Mouse (Mus musculus) liver, embryonic 13.5 days (tissue): ENCODE results near the gene Fgd3. TPM values are rescaled to one million over a fixed set of nuclear protein-coding genes. Genes with fewer than 3 reads are reported as not detected.

ENCODE experiments used
- ATAC-seq: fragments of 200-750 bp; cut with Nextera tagmentation; 2 replicates; pipeline ENCODE4 v1.8.0; 2017; ENCODE audit warnings: low read depth, mild to moderate bottlenecking, moderate number of reproducible peaks, moderate library complexity
- DNase-seq: peaks from one replicate; pipeline ENCODE4 v3.0.0; 2022
- H3K27ac ChIP-seq: fragments of 300-500 bp; sonication (generic); 2 replicates; pipeline ENCODE4 v1.5.1; 2015; ENCODE audit warnings: moderate library complexity, mild to moderate bottlenecking, inconsistent platforms
- H3K27me3 ChIP-seq: fragments of 300-500 bp; sonication (generic); 2 replicates; pipeline ENCODE4 v1.6.1; 2015; ENCODE audit warnings: mild to moderate bottlenecking, inconsistent platforms
- H3K36me3 ChIP-seq: fragments of 300-500 bp; sonication (generic); 2 replicates; pipeline ENCODE4 v1.6.1; 2015; ENCODE audit warnings: mild to moderate bottlenecking, inconsistent platforms
- H3K4me1 ChIP-seq: fragments of 300-500 bp; sonication (generic); replicated peaks from 2 replicates; pipeline ENCODE4 v1.6.1; 2015; ENCODE audit warnings: inconsistent platforms
- H3K4me2 ChIP-seq: fragments of 300-500 bp; sonication (generic); 2 replicates; pipeline ENCODE4 v1.6.1; 2015; ENCODE audit warnings: inconsistent platforms, mild to moderate bottlenecking, moderate library complexity
- H3K4me3 ChIP-seq: fragments of 300-500 bp; sonication (generic); replicated peaks from 2 replicates; pipeline ENCODE4 v1.5.1; 2015; ENCODE audit warnings: mild to moderate bottlenecking, inconsistent platforms
- H3K9ac ChIP-seq: fragments of 300-500 bp; sonication (generic); 2 replicates; pipeline ENCODE4 v1.6.1; 2015; ENCODE audit warnings: mild to moderate bottlenecking, inconsistent platforms
- H3K9me3 ChIP-seq: fragments of 300-500 bp; sonication (generic); replicated peaks from 2 replicates; pipeline ENCODE4 v1.6.1; 2016; ENCODE audit warnings: inconsistent platforms
- WGBS: fragments of 180-500 bp; shearing (Covaris S2); methylation state at CpG from one replicate; pipeline ENCODE4 v1.1.7; 2015; ENCODE audit not compliant: insufficient replicate concordance; 5-methylcytosine and 5-hydroxymethylcytosine counted together
- polyA plus RNA-seq: library from polyadenylated mRNA; unstranded; fragments of >200 nt; fragmentation: Nextera tagmentation; extraction: Ambion mirVana; gene quantifications from 2 replicates; pipeline ENCODE4 v1.2.1, GENCODE M21; 2015

The Fgd3 gene
- polyA plus RNA-seq, 1 experiment from 2014 or later = 0.37 TPM

DNA sequence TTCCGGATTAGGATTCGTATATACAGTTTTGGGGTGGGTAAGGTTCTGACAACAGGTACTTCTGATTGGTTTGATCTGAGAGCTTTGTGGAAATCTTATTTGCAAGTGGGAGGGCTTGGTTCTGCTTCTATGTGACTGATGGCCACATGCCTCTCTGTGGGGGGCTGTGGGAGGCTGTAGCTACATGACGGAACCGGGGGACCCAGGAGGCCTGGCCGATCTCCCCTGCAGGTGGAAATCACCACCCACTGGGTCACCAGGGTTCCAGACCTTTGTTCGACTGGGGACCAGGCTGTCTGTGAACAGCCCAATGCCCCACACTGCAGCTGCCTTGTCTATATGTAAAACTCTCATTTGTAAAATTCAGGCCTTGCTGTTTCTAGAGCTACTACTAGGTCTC lies 95.4 kb downstream of the Fgd3 start:
- Histone ChIP-seq H3K9me3 (no peaks in the 10 kb centered on the region), H3K27ac (no peak overlapping the region), H3K4me3 (no peak overlapping the region), H3K27me3 (peaks cover 10% of the 10 kb centered on the region; the same call in 1 of the 2 replicates), H3K9ac (no peak overlapping the region), H3K4me1 (0 out of 2 replicates have a peak, but pooled peaks cover 5% of the 10 kb centered on the region), H3K4me2 (no peak overlapping the region), H3K36me3 (no peaks in the 10 kb centered on the region)
- WGBS = 44% methylated on average over 6 of the region's 6 CpGs
- DNase-seq (no peak), ATAC-seq (no peak)

GRCm38 (mm10) chr13:49224314-49224713 lies 95.8 kb downstream of the Fgd3 start:
- WGBS = 31% methylated on average over 10 of the region's 10 CpGs
- H3K4me2 ChIP-seq = no peak overlapping the region
- no peak overlapping the region for H3K4me3 ChIP-seq
- H3K27me3 ChIP-seq = peaks cover 10% of the 10 kb centered on the region; the same call in 1 of the 2 replicates
- H3K36me3 ChIP-seq = no peaks in the 10 kb centered on the region
- ATAC-seq (no peak), DNase-seq (no peak)
- H3K4me1 ChIP-seq = 0 out of 2 replicates have a peak, but pooled peaks cover 5% of the 10 kb centered on the region
- H3K27ac ChIP-seq = no peak overlapping the region
- no peaks in the 10 kb centered on the region for H3K9me3 ChIP-seq
- H3K9ac ChIP-seq = no peak overlapping the region

DNA sequence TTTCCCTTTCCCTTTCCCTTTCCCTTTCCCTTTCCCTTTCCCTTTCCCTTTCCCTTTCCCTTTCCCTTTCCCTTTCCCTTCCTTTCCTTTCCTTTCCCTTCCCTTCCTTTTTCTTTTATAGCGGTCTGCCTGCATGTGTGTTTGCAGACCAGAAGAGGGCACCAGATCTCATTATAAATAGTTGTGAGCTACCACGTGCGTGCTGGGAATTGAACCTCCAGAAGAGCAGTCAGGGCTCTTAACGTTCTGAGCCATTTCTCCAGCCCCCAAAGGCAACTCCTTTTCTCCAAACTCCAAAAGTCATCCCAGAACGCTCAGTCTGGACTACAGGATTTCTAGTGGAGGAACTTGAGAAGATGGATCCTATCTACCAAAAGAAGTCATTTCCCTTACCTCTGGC lies 99.2 kb downstream of the Fgd3 start:
- peaks cover 20% of the 10 kb centered on the region; the same call in 1 of the 2 replicates for H3K27me3 ChIP-seq
- WGBS = 28% methylated on average over 5 of the region's 5 CpGs
- H3K4me2 ChIP-seq = no peak overlapping the region
- no peaks in the 10 kb centered on the region for H3K9me3 ChIP-seq
- ATAC-seq (no peak), DNase-seq (no peak)
- no peaks in the 10 kb centered on the region for H3K36me3 ChIP-seq
- H3K27ac ChIP-seq = no peak overlapping the region
- peaks cover 18% of the 10 kb centered on the region for H3K4me1 ChIP-seq
- no peak overlapping the region for H3K9ac ChIP-seq
- H3K4me3 ChIP-seq = no peak overlapping the region

- DNase-seq = no peak
- H3K36me3 ChIP-seq = no peaks in the 10 kb centered on the region
- peaks cover 28% of the 10 kb centered on the region for H3K27me3 ChIP-seq
- H3K9ac ChIP-seq = no peak overlapping the region
- H3K4me1 ChIP-seq = peaks cover 32% of the 10 kb centered on the region
- ATAC-seq = no peak
- H3K4me3 ChIP-seq = no peak overlapping the region
- H3K27ac ChIP-seq = no peak overlapping the region
- 58% methylated on average over 4 of the region's 4 CpGs for WGBS
- no peaks in the 10 kb centered on the region for H3K9me3 ChIP-seq
- H3K4me2 ChIP-seq = no peak overlapping the region
These were observed 100.7 kb downstream of the Fgd3 start for GRCm38 (mm10) chr13:49219367-49219766.

GRCm38 (mm10) chr13:49218651-49219050 lies 101.5 kb downstream of the Fgd3 start:
- Histone ChIP-seq H3K4me2 (no peak overlapping the region), H3K27ac (no peak overlapping the region), H3K9ac (no peak overlapping the region), H3K9me3 (no peaks in the 10 kb centered on the region), H3K36me3 (no peaks in the 10 kb centered on the region), H3K4me1 (peaks cover 32% of the 10 kb centered on the region), H3K4me3 (no peak overlapping the region), H3K27me3 (peaks cover 24% of the 10 kb centered on the region)
- ATAC-seq (no peak), DNase-seq (no peak)
- WGBS = 63% methylated on average over 3 of the region's 3 CpGs

DNA sequence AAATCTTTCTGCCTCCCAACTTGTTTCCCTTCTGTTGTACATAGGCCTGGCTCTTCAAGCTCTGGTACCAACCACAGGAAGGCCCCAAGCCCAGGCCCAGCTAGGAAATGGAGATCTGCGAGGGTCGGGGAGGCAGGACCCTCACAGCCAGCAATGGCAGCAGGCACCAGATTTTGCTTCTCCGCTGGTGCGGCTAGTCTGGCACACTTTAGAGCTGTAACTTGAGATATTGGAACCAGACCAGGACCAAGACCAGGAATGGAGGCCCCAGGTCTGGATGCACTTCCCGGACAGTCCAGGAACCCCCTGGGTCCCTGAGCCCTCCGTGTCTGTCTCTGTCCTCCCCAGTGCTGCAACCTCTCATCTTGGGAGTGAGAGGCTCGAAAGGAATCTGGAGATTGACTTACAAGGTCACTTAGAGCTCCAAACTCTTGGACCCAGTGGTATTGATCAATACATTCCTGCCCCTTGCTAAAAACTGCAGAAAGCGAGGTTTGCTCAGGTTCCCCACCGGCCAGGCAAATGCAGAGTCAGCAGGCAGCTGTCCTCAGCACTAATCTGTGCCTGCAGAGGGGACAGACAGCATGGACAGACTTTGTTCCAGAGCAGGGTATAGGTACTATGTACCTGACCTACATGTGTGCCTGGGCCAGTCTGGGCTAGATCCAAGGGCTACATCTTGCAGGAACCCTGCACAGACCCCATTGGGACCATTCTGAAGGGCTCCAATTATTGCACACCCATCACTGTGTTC lies 103.1 kb downstream of the Fgd3 start:
- Histone ChIP-seq H3K4me2 (peak overlapping the region; percentile 93), H3K36me3 (no peaks in the 10 kb centered on the region), H3K27ac (no peak overlapping the region), H3K9me3 (no peaks in the 10 kb centered on the region), H3K4me1 (peaks cover 37% of the 10 kb centered on the region), H3K27me3 (peaks cover 24% of the 10 kb centered on the region), H3K4me3 (no peak overlapping the region), H3K9ac (peak overlapping the region; percentile 74; the same call in 1 of the 2 replicates)
- DNase-seq (no peak), ATAC-seq (no peak)
- 65% methylated on average over 9 of the region's 9 CpGs for WGBS

DNA sequence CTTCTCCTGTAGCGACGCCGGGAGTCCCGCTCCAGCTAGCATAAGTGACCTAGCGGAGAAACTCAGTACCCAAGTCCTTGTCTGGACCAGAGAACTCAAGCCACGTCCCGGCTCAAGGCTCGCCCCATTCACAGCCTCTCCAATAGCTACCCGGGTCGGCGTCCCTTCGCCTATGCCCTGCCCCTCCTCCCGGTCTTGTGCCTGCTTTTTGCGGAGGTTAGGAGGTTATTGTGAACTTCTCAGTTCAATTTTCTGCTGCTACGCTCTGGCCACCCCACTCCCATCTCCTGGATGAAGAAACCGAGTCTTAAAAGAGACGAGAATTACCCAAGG lies 103.9 kb downstream of the Fgd3 start:
- peaks cover 37% of the 10 kb centered on the region for H3K4me1 ChIP-seq
- peak overlapping the region; percentile 93 for H3K4me2 ChIP-seq
- peak overlapping the region; percentile 68 for H3K4me3 ChIP-seq
- peak; percentile 71 for ATAC-seq
- H3K27me3 ChIP-seq = peaks cover 24% of the 10 kb centered on the region
- H3K36me3 ChIP-seq = no peaks in the 10 kb centered on the region
- WGBS = 1% methylated on average over 17 of the region's 17 CpGs
- peak overlapping the region; percentile 74 for H3K9ac ChIP-seq
- DNase-seq = no peak
- H3K27ac ChIP-seq = peak overlapping the region; percentile 26; the same call in 1 of the 2 replicates
- no peaks in the 10 kb centered on the region for H3K9me3 ChIP-seq

DNA sequence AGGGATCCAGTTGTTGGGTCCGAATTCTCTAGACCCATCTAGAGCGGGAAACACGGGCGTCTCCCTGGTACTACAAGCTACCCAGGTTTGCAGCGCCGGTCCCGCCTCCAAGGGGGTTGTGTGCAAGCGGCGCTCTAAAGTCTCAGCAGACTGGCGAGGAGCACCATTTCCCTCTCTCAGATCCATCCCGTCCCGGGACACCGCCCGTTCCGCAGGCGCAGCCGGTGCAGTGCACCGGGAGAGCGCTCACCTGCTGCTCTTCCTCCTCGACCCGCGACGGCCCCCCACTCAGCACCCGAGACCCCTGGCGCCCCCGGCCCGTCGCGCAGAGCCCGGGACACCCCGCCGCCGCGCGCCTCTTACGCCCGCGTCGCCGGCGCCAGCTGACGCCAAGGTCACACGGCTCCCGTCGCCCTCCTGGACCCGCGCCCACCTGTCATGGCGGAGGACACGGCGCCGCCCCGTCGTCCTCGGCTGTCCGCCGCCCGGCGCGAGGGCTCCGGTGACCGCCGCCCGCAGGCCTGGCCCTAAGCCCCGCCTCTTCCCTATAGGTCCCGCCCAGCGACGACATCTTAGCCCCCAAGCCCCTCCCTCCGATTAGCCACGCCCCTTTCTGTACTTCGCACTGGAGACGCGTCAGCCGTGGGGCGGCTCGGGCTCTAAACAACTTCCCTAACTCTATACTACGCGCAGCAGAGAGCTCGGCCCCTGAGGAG lies 104.4 kb downstream of the Fgd3 start, which contains the start of gene Card19:
Gene Card19 (minus strand): TSS at position 534 of the 716 bp plus-strand sequence.
- Histone ChIP-seq H3K27me3 (peaks cover 24% of the 10 kb centered on the region), H3K27ac (peak within 1 kb of the TSS; percentile 26), H3K9me3 (no peaks in the 10 kb centered on the region), H3K4me3 (peak within 1 kb of the TSS; percentile 68), H3K4me2 (peak within 1 kb of the TSS; percentile 93), H3K36me3 (no peaks in the 10 kb centered on the region), H3K4me1 (peaks cover 37% of the 10 kb centered on the region), H3K9ac (peak within 1 kb of the TSS; percentile 74)
- under 1% methylated on average over 78 of the region's 78 CpGs for WGBS
- peak; percentile 87 for ATAC-seq
- DNase-seq = peak; percentile 92

- DNase-seq (no peak), ATAC-seq (0 out of 2 replicates have a peak, but pooled peaks have one; percentile 1)
- H3K36me3 ChIP-seq = no peaks in the 10 kb centered on the region
- peak overlapping the region; percentile 93 for H3K4me2 ChIP-seq
- 12% methylated on average over 5 of the region's 5 CpGs for WGBS
- H3K27ac ChIP-seq = no peak overlapping the region
- H3K9ac ChIP-seq = peak overlapping the region; percentile 74
- H3K27me3 ChIP-seq = peaks cover 24% of the 10 kb centered on the region
- peaks cover 37% of the 10 kb centered on the region for H3K4me1 ChIP-seq
- H3K4me3 ChIP-seq = peak overlapping the region; percentile 68
- no peaks in the 10 kb centered on the region for H3K9me3 ChIP-seq
These were observed 105.0 kb downstream of the Fgd3 start for GRCm38 (mm10) chr13:49215128-49215503.

- Histone ChIP-seq H3K4me1 (peaks cover 37% of the 10 kb centered on the region), H3K27me3 (peaks cover 24% of the 10 kb centered on the region), H3K27ac (no peak overlapping the region), H3K4me2 (no peak overlapping the region), H3K9me3 (no peaks in the 10 kb centered on the region), H3K4me3 (no peak overlapping the region), H3K36me3 (no peaks in the 10 kb centered on the region), H3K9ac (no peak overlapping the region)
- DNase-seq (no peak), ATAC-seq (no peak)
- 59% methylated on average over 3 of the region's 3 CpGs for WGBS
These were observed 105.7 kb downstream of the Fgd3 start for GRCm38 (mm10) chr13:49214454-49214853.

GRCm38 (mm10) chr13:49213531-49213932 lies 106.6 kb downstream of the Fgd3 start:
- H3K27ac ChIP-seq = no peak overlapping the region
- H3K4me3 ChIP-seq = no peak overlapping the region
- H3K4me2 ChIP-seq = no peak overlapping the region
- no peak for ATAC-seq
- H3K4me1 ChIP-seq = peaks cover 37% of the 10 kb centered on the region
- no peaks in the 10 kb centered on the region for H3K36me3 ChIP-seq
- DNase-seq = no peak
- H3K9me3 ChIP-seq = no peaks in the 10 kb centered on the region
- peaks cover 24% of the 10 kb centered on the region for H3K27me3 ChIP-seq
- WGBS = 37% methylated on average over 4 of the region's 4 CpGs
- no peak overlapping the region for H3K9ac ChIP-seq
